Mouse (Mus musculus): Measurements from ENCODE around the gene Rita1. TPM values are rescaled to one million over a fixed set of nuclear protein-coding genes. Genes with fewer than 3 reads are reported as not detected.

Rita1 gene
- polyA plus RNA-seq, 1 experiment = 15.7 TPM

GRCm38 (mm10) chr5:120619201-120619600, 6.8 kb upstream of the Rita1 start:
- DNase-seq = peak; percentile 52
- TF ChIP-seq CTCF (IDR thresholded peaks at IDR 0.05; ENCODE audit: insufficient read depth, low read length) = peak; percentile 91
- no peak for TF ChIP-seq POLR2A (IDR thresholded peaks at IDR 0.05; ENCODE audit: borderline replicate concordance, extremely low read depth, low read depth, low read length)
- 20% methylated on average over 5 of the region's 5 CpGs for WGBS
- no peaks in the 10 kb centered on the region for H3K4me1 ChIP-seq (ENCODE audit: control insufficient read depth, insufficient read depth, low read length)
- no peak overlapping the region for H3K4me3 ChIP-seq (replicated peaks; ENCODE audit: extremely low read depth, low read depth, low read length)

GRCm38 (mm10) chr5:120618778-120619177, 6.4 kb upstream of the Rita1 start:
- 87% methylated on average over 12 of the region's 12 CpGs for WGBS
- DNase-seq = no peak
- Histone ChIP-seq H3K4me1 (ENCODE audit: control insufficient read depth, insufficient read depth, low read length) (no peaks in the 10 kb centered on the region), H3K4me3 (replicated peaks; ENCODE audit: extremely low read depth, low read depth, low read length) (no peak overlapping the region)
- TF ChIP-seq POLR2A (IDR thresholded peaks at IDR 0.05; ENCODE audit: borderline replicate concordance, extremely low read depth, low read depth, low read length) = no peak

GRCm38 (mm10) chr5:120615903-120616302, 3.5 kb upstream of the Rita1 start:
- WGBS = 98% methylated on average over 4 of the region's 4 CpGs
- TF ChIP-seq CTCF (IDR thresholded peaks at IDR 0.05; ENCODE audit: insufficient read depth, low read length) (peak; percentile 15; the same call in 1 of the 2 replicates), POLR2A (IDR thresholded peaks at IDR 0.05; ENCODE audit: borderline replicate concordance, extremely low read depth, low read depth, low read length) (no peak)
- Histone ChIP-seq H3K4me1 (ENCODE audit: control insufficient read depth, insufficient read depth, low read length) (no peaks in the 10 kb centered on the region), H3K4me3 (replicated peaks; ENCODE audit: extremely low read depth, low read depth, low read length) (no peak overlapping the region)
- no peak for DNase-seq

GRCm38 (mm10) chr5:120612822-120613604, 624 bp upstream of the Rita1 start:
- H3K4me3 ChIP-seq (replicated peaks; ENCODE audit: extremely low read depth, low read depth, low read length) = peak overlapping the region; percentile 87
- peak; percentile 99 for DNase-seq
- under 1% methylated on average over 69 of the region's 69 CpGs for WGBS
- no peak for TF ChIP-seq CTCF (IDR thresholded peaks at IDR 0.05; ENCODE audit: insufficient read depth, low read length)
- TF ChIP-seq POLR2A (IDR thresholded peaks at IDR 0.05; ENCODE audit: borderline replicate concordance, extremely low read depth, low read depth, low read length) = peak; percentile 90
- no peaks in the 10 kb centered on the region for H3K4me1 ChIP-seq (ENCODE audit: control insufficient read depth, insufficient read depth, low read length)

GRCm38 (mm10) chr5:120611416-120611815, 973 bp downstream of the Rita1 start:
- no peak for DNase-seq
- Histone ChIP-seq H3K4me3 (replicated peaks; ENCODE audit: extremely low read depth, low read depth, low read length) (no peak overlapping the region), H3K4me1 (ENCODE audit: control insufficient read depth, insufficient read depth, low read length) (no peaks in the 10 kb centered on the region)
- TF ChIP-seq CTCF (IDR thresholded peaks at IDR 0.05; ENCODE audit: insufficient read depth, low read length) (no peak), POLR2A (IDR thresholded peaks at IDR 0.05; ENCODE audit: borderline replicate concordance, extremely low read depth, low read depth, low read length) (no peak)
- 65% methylated on average over 8 of the region's 8 CpGs for WGBS

- DNase-seq = no peak
- Histone ChIP-seq H3K4me3 (replicated peaks; ENCODE audit: extremely low read depth, low read depth, low read length) (no peak overlapping the region), H3K4me1 (ENCODE audit: control insufficient read depth, insufficient read depth, low read length) (no peaks in the 10 kb centered on the region)
- TF ChIP-seq CTCF (IDR thresholded peaks at IDR 0.05; ENCODE audit: insufficient read depth, low read length) = no peak
- no peak for TF ChIP-seq POLR2A (IDR thresholded peaks at IDR 0.05; ENCODE audit: borderline replicate concordance, extremely low read depth, low read depth, low read length)
- WGBS = 86% methylated on average over 5 of the region's 5 CpGs
Observed at GRCm38 (mm10) chr5:120610906-120611305, 1.5 kb downstream of the Rita1 start.

- no peak overlapping the region for H3K4me3 ChIP-seq (replicated peaks; ENCODE audit: extremely low read depth, low read depth, low read length)
- H3K4me1 ChIP-seq (ENCODE audit: control insufficient read depth, insufficient read depth, low read length) = peaks cover 3% of the 10 kb centered on the region; the same call in 1 of the 2 replicates
- TF ChIP-seq CTCF (IDR thresholded peaks at IDR 0.05; ENCODE audit: insufficient read depth, low read length) (no peak), POLR2A (IDR thresholded peaks at IDR 0.05; ENCODE audit: borderline replicate concordance, extremely low read depth, low read depth, low read length) (no peak)
- WGBS = 74% methylated on average over 16 of the region's 16 CpGs
- DNase-seq = no peak
Observed at GRCm38 (mm10) chr5:120609246-120609775, 3.1 kb downstream of the Rita1 start.

GRCm38 (mm10) chr5:120607335-120607734, 5.1 kb downstream of the Rita1 start:
- peaks cover 3% of the 10 kb centered on the region; the same call in 1 of the 2 replicates for H3K4me1 ChIP-seq (ENCODE audit: control insufficient read depth, insufficient read depth, low read length)
- whole genome bisulfite sequencing = 74% methylated on average over 3 of the region's 3 CpGs
- TF ChIP-seq POLR2A (IDR thresholded peaks at IDR 0.05; ENCODE audit: borderline replicate concordance, extremely low read depth, low read depth, low read length) (no peak), CTCF (IDR thresholded peaks at IDR 0.05; ENCODE audit: insufficient read depth, low read length) (no peak)
- H3K4me3 ChIP-seq (replicated peaks; ENCODE audit: extremely low read depth, low read depth, low read length) = no peak overlapping the region
- DNase-seq = no peak

- Histone ChIP-seq H3K4me1 (ENCODE audit: control insufficient read depth, insufficient read depth, low read length) (peaks cover 3% of the 10 kb centered on the region; the same call in 1 of the 2 replicates), H3K4me3 (replicated peaks; ENCODE audit: extremely low read depth, low read depth, low read length) (no peak overlapping the region)
- DNase-seq = no peak
- 74% methylated on average over 25 of the region's 25 CpGs for WGBS
- no peak for TF ChIP-seq CTCF (IDR thresholded peaks at IDR 0.05; ENCODE audit: insufficient read depth, low read length)
Observed at GRCm38 (mm10) chr5:120606590-120607200, 5.7 kb downstream of the Rita1 start.
